Mouse (Mus musculus): ENCODE data around the gene Inka1.

GRCm38 (mm10) chr9:107984754-107985055, 974 bp downstream of the Inka1 start:
- no peak for TF ChIP-seq CTCF (IDR thresholded peaks at IDR 0.05; ENCODE audit: low read depth, low read length)
- TF ChIP-seq POLR2A (IDR thresholded peaks at IDR 0.05; ENCODE audit: borderline replicate concordance, low read depth, low read length), result no peak
